12 mouse cellular contexts compared by ENCODE assay signal in genomic region chr8:127719881-127720280, GRCm38 (mm10).
A peak's percentile ranks its signal among the peaks of the same experiment; 100 is the strongest.
DNase-seq lines count a peak whose midpoint lies in the region; ATAC-seq lines count a peak whose summit lies in the region.
"Had no signal": no experiment of that assay in that cellular context is flagged by ENCODE, and none has a peak within 500 bp of the region (broad histone marks: within the 10 kb centered on the region; RNA-seq: fewer than 3 reads in every experiment).

No protein-coding gene starts in this region.

- H3K9ac ChIP-seq in midbrain, embryonic 13.5 days (replicated peaks): no peak overlapping the region
- no peak overlapping the region for H3K9ac ChIP-seq in midbrain, embryonic 14.5 days (replicated peaks; ENCODE audit: low read length)
- H3K9ac ChIP-seq in heart, embryonic 15.5 days: no peak overlapping the region
- H3K9ac ChIP-seq in neural tube, embryonic 15.5 days (replicated peaks): no peak overlapping the region
- H3K9ac ChIP-seq in liver, embryonic 12.5 days: no peak overlapping the region
- H3K9ac ChIP-seq: hindbrain, embryonic 13.5 days; limb, embryonic 15.5 days had no signal

- peaks cover 16% of the 10 kb centered on the region; the same call in 1 of the 2 replicates for H3K4me1 ChIP-seq in midbrain, embryonic 13.5 days (replicated peaks)
- H3K4me1 ChIP-seq in midbrain, embryonic 14.5 days (ENCODE audit: control insufficient read depth, insufficient read depth, low read length): no peaks in the 10 kb centered on the region
- H3K4me1 ChIP-seq in heart, embryonic 15.5 days (replicated peaks): peaks cover 26% of the 10 kb centered on the region
- H3K4me1 ChIP-seq in neural tube, embryonic 15.5 days: peaks cover 16% of the 10 kb centered on the region
- H3K4me1 ChIP-seq in liver, embryonic 12.5 days: 0 out of 2 replicates have a peak, but pooled peaks cover 4% of the 10 kb centered on the region

- H3K4me3 ChIP-seq in midbrain, embryonic 13.5 days (replicated peaks): no peak overlapping the region
- H3K4me3 ChIP-seq in midbrain, embryonic 14.5 days (replicated peaks; ENCODE audit: low read depth, low read length): no peak overlapping the region
- H3K4me3 ChIP-seq in heart, embryonic 15.5 days: no peak overlapping the region
- H3K4me3 ChIP-seq in neural tube, embryonic 15.5 days (replicated peaks): no peak overlapping the region
- no peak overlapping the region for H3K4me3 ChIP-seq in liver, embryonic 12.5 days
- H3K4me3 ChIP-seq: hindbrain, embryonic 13.5 days; limb, embryonic 15.5 days had no signal

- DNase-seq in gastrocnemius, adult 18-20 months (ENCODE audit: low spot score): peak; percentile 47
- no peak for DNase-seq in gastrocnemius, postnatal 4 days (ENCODE audit: low spot score in 2 of 2)
- no peak for DNase-seq in midbrain, embryonic 14.5 days
- no peak for DNase-seq in thymus, postnatal 14 days

- H3K27ac ChIP-seq in midbrain, embryonic 13.5 days: 0 out of 2 replicates have a peak overlapping the region, but pooled peaks have one; percentile 26
- no peak overlapping the region for H3K27ac ChIP-seq in midbrain, embryonic 14.5 days (replicated peaks; ENCODE audit: low read depth, low read length)
- peak overlapping the region; percentile 76; the same call in 1 of the 2 replicates for H3K27ac ChIP-seq in heart, embryonic 15.5 days
- H3K27ac ChIP-seq in neural tube, embryonic 15.5 days (replicated peaks): peak overlapping the region; percentile 10; the same call in 1 of the 2 replicates
- no peak overlapping the region for H3K27ac ChIP-seq in liver, embryonic 12.5 days

- no peaks in the 10 kb centered on the region; the same call in 1 of the 2 replicates for H3K27me3 ChIP-seq in midbrain, embryonic 13.5 days
- H3K27me3 ChIP-seq in midbrain, embryonic 14.5 days (ENCODE audit: control insufficient read depth, insufficient read depth, low read length): no peaks in the 10 kb centered on the region
- no peaks in the 10 kb centered on the region for H3K27me3 ChIP-seq in heart, embryonic 15.5 days
- no peaks in the 10 kb centered on the region for H3K27me3 ChIP-seq in neural tube, embryonic 15.5 days (replicated peaks)
- H3K27me3 ChIP-seq in liver, embryonic 12.5 days (replicated peaks): no peaks in the 10 kb centered on the region; the same call in 1 of the 2 replicates
- H3K27me3 ChIP-seq: hindbrain, embryonic 13.5 days; limb, embryonic 15.5 days had no signal

- ATAC-seq in midbrain, embryonic 13.5 days: no peak
- no peak for ATAC-seq in midbrain, embryonic 14.5 days (ENCODE audit: low FRiP score, low TSS enrichment)
- no peak for ATAC-seq in heart, embryonic 15.5 days (replicated peaks; ENCODE audit: insufficient number of reproducible peaks, insufficient read depth, low FRiP score, low read depth)
- ATAC-seq in neural tube, embryonic 15.5 days (ENCODE audit: low FRiP score): no peak
- no peak for ATAC-seq in liver, embryonic 12.5 days
- ATAC-seq: activated CD4-positive, CD25-positive, alpha-beta regulatory T cell, adult 4 months; forebrain, embryonic 14.5 days had no signal

- H3K36me3 ChIP-seq in midbrain, embryonic 13.5 days: no peaks in the 10 kb centered on the region
- no peaks in the 10 kb centered on the region for H3K36me3 ChIP-seq in midbrain, embryonic 14.5 days (ENCODE audit: control insufficient read depth, insufficient read depth, low read length)
- H3K36me3 ChIP-seq in heart, embryonic 15.5 days: no peaks in the 10 kb centered on the region
- H3K36me3 ChIP-seq in neural tube, embryonic 15.5 days: no peaks in the 10 kb centered on the region
- no peaks in the 10 kb centered on the region for H3K36me3 ChIP-seq in liver, embryonic 12.5 days
- H3K36me3 ChIP-seq: hindbrain, embryonic 13.5 days; limb, embryonic 15.5 days had no signal

- H3K9me3 ChIP-seq in midbrain, embryonic 13.5 days: no peaks in the 10 kb centered on the region
- no peaks in the 10 kb centered on the region for H3K9me3 ChIP-seq in midbrain, embryonic 14.5 days (ENCODE audit: control insufficient read depth, low read length)
- no peaks in the 10 kb centered on the region for H3K9me3 ChIP-seq in heart, embryonic 15.5 days (replicated peaks)
- no peaks in the 10 kb centered on the region for H3K9me3 ChIP-seq in neural tube, embryonic 15.5 days (replicated peaks)
- H3K9me3 ChIP-seq in liver, embryonic 12.5 days (replicated peaks): no peaks in the 10 kb centered on the region
- H3K9me3 ChIP-seq: hindbrain, embryonic 13.5 days; limb, embryonic 15.5 days had no signal

- 47% methylated on average over 6 of the region's 6 CpGs for WGBS in midbrain, embryonic 13.5 days
- WGBS in midbrain, embryonic 14.5 days: 34% methylated on average over 6 of the region's 6 CpGs
- WGBS in heart, embryonic 15.5 days: 11% methylated on average over 6 of the region's 6 CpGs
- 10% methylated on average over 6 of the region's 6 CpGs for WGBS in neural tube, embryonic 15.5 days
- 15% methylated on average over 6 of the region's 6 CpGs for WGBS in liver, embryonic 12.5 days (ENCODE audit: insufficient replicate concordance)

- H3K4me2 ChIP-seq in midbrain, embryonic 13.5 days (replicated peaks): no peak overlapping the region
- no peak overlapping the region for H3K4me2 ChIP-seq in midbrain, embryonic 14.5 days (ENCODE audit: low read length)
- peak overlapping the region; percentile 57 for H3K4me2 ChIP-seq in heart, embryonic 15.5 days
- H3K4me2 ChIP-seq in neural tube, embryonic 15.5 days: peak overlapping the region; percentile 21
- no peak overlapping the region for H3K4me2 ChIP-seq in liver, embryonic 12.5 days

Comparison
In these comparisons a context has a peak if more than half of its experiments do, and no peak if none do; other contexts are left out.
1. H3K27ac ChIP-seq: peak in midbrain, embryonic 13.5 days (single experiment), heart, embryonic 15.5 days (single experiment) and neural tube, embryonic 15.5 days (single experiment); none in midbrain, embryonic 14.5 days (single experiment) and liver, embryonic 12.5 days (single experiment).
2. H3K4me2 ChIP-seq: peak in heart, embryonic 15.5 days (single experiment) and neural tube, embryonic 15.5 days (single experiment); none in midbrain, embryonic 13.5 days (single experiment), midbrain, embryonic 14.5 days (single experiment) and liver, embryonic 12.5 days (single experiment).